Comparison of ENCODE assay signal across 8 mouse cellular contexts in the genomic region with DNA sequence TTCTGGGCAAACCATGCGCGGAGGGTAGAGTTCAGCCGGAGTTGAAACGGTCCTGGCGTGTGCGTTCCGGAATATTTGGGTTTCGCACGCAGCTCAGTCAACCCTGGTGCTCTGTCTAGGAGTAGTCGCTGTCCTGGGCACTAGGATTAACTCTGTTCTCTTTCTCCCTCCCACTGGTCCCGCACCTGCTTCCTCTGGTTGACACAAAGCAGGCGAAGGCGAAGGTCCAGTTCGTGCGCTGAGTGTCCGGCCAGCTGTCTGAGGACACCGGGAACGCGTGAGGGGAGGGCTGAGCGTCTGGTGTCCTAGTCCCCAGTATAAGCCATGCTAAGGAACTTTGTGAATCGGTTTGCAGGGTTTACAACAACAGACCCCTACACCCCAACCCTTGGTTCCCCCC. TPM values are rescaled to one million over a fixed set of nuclear protein-coding genes. Genes with fewer than 3 reads are reported as not detected.
DNase-seq lines count a peak whose midpoint lies in the region; ATAC-seq and TF ChIP-seq lines count a peak whose summit lies in the region.

No protein-coding gene starts in this region.

- DNase-seq in left cerebral cortex, postnatal 36 days (ENCODE audit: low spot score in 2 of 2), result peak; percentile 7 to 8
- no peak for DNase-seq in left cerebral cortex, adult 9 months (ENCODE audit: low spot score in 2 of 2)
- no peak for DNase-seq in Muller cell, postnatal 12 days (ENCODE audit: inconsistent ontology term)
- DNase-seq in left cerebral cortex, adult 8-10 months (ENCODE audit: low spot score in 2 of 2), result no peak
- DNase-seq in c-Kit-positive CD71-positive TER-119-positive erythroid progenitor cells, embryonic 14.5 days (ENCODE audit: low spot score), result no peak

- intact Hi-C loops in left cerebral cortex, postnatal 36 days (cut with DNase I), result no loop called here

- H3K4me1 ChIP-seq in embryonic fibroblast, embryonic 13.5 days (ENCODE audit: control insufficient read depth, insufficient read depth, low read length), result peaks cover 17% of the 10 kb centered on the region
- peaks cover 5% of the 10 kb centered on the region for H3K4me1 ChIP-seq in hindbrain, embryonic 16.5 days (ENCODE audit: control insufficient read depth, insufficient read depth, low read depth, low read length)
- peaks cover 21% of the 10 kb centered on the region for H3K4me1 ChIP-seq in neural tube, embryonic 12.5 days

- H3K9ac ChIP-seq in hindbrain, embryonic 16.5 days (ENCODE audit: low read depth, low read length), result no peak overlapping the region
- H3K9ac ChIP-seq in neural tube, embryonic 12.5 days, result no peak overlapping the region

- peaks cover 42% of the 10 kb centered on the region for H3K27me3 ChIP-seq in hindbrain, embryonic 16.5 days (replicated peaks; ENCODE audit: control insufficient read depth, insufficient read depth, low read length)
- peaks cover 84% of the 10 kb centered on the region for H3K27me3 ChIP-seq in neural tube, embryonic 12.5 days (replicated peaks)

- peak overlapping the region; percentile 19 for H3K4me3 ChIP-seq in embryonic fibroblast, embryonic 13.5 days (ENCODE audit: insufficient read depth, low read length)
- peak overlapping the region; percentile 19 for H3K4me3 ChIP-seq in hindbrain, embryonic 16.5 days (ENCODE audit: low read length)
- 0 out of 2 replicates have a peak overlapping the region, but pooled peaks have one; percentile 7 for H3K4me3 ChIP-seq in neural tube, embryonic 12.5 days

- no peak for TF ChIP-seq CTCF in embryonic fibroblast, embryonic 13.5 days (IDR thresholded peaks at IDR 0.05; ENCODE audit: borderline replicate concordance, insufficient read depth, low read length)

- under 1% methylated on average over 21 of the region's 21 CpGs for WGBS in hindbrain, embryonic 16.5 days
- under 1% methylated on average over 21 of the region's 21 CpGs for whole genome bisulfite sequencing in neural tube, embryonic 12.5 days

- H3K36me3 ChIP-seq in hindbrain, embryonic 16.5 days (ENCODE audit: control insufficient read depth, insufficient read depth, low read length), result no peaks in the 10 kb centered on the region
- H3K36me3 ChIP-seq in neural tube, embryonic 12.5 days, result no peaks in the 10 kb centered on the region

- TF ChIP-seq POLR2A in embryonic fibroblast, embryonic 13.5 days (IDR thresholded peaks at IDR 0.05; ENCODE audit: low read depth, low read length), result 0 out of 2 replicates have a peak, but pooled peaks have one; percentile 13

- 0 out of 2 replicates have a peak overlapping the region, but pooled peaks have one; percentile 8 for H3K27ac ChIP-seq in embryonic fibroblast, embryonic 13.5 days (ENCODE audit: insufficient read depth, low read length)
- H3K27ac ChIP-seq in hindbrain, embryonic 16.5 days (ENCODE audit: low read depth, low read length), result no peak overlapping the region
- no peak overlapping the region for H3K27ac ChIP-seq in neural tube, embryonic 12.5 days

- peak; percentile 76 for ATAC-seq in hindbrain, embryonic 16.5 days
- ATAC-seq in neural tube, embryonic 12.5 days (ENCODE audit: low FRiP score, low read depth), result peak; percentile 63

- H3K9me3 ChIP-seq in hindbrain, embryonic 16.5 days (ENCODE audit: control insufficient read depth, low read length), result no peaks in the 10 kb centered on the region
- no peaks in the 10 kb centered on the region for H3K9me3 ChIP-seq in neural tube, embryonic 12.5 days

- H3K4me2 ChIP-seq in hindbrain, embryonic 16.5 days (ENCODE audit: low read length), result peak overlapping the region; percentile 45
- peak overlapping the region; percentile 47 for H3K4me2 ChIP-seq in neural tube, embryonic 12.5 days (replicated peaks)

RNA-seq across cellular contexts. Expression of gene Twist1, which starts 10.0 kb away (rescaled TPM):
- under 1 TPM; 0.72 to 0.76 TPM for total RNA-seq in left cerebral cortex, postnatal 36 days (2021)
- polyA plus RNA-seq in embryonic fibroblast, embryonic 13.5 days (2011; ENCODE audit: insufficient read length, low read depth, missing spikeins), result 48.2 and 73.5 TPM in 2 replicates
- 0.34 and 1.0 TPM in 2 replicates for polyA plus RNA-seq in hindbrain, embryonic 16.5 days (2015; fragmentation: Nextera tagmentation; extraction: Ambion mirVana)
- polyA plus RNA-seq in neural tube, embryonic 12.5 days (2016; fragmentation: Nextera tagmentation; extraction: Ambion mirVana), result 13.1 and 15.5 TPM in 2 replicates
- 1 to 10 TPM in 1 of 4 experiments, under 1 TPM in 3; 0.74 to 1.1 (median 0.84) TPM for total RNA-seq in left cerebral cortex, adult 8-10 months (2022)

RNA-seq across cellular contexts. Expression of gene Ferd3l, which starts 39.3 kb away (rescaled TPM):
- not detected for total RNA-seq in left cerebral cortex, postnatal 36 days (2021)
- polyA plus RNA-seq in embryonic fibroblast, embryonic 13.5 days (2011; ENCODE audit: insufficient read length, low read depth, missing spikeins), result not detected in 2 replicates
- polyA plus RNA-seq in hindbrain, embryonic 16.5 days (2015; fragmentation: Nextera tagmentation; extraction: Ambion mirVana), result 0.24 and 0.42 TPM in 2 replicates
- polyA plus RNA-seq in neural tube, embryonic 12.5 days (2016; fragmentation: Nextera tagmentation; extraction: Ambion mirVana), result 1.0 and 2.2 TPM in 2 replicates
- total RNA-seq in left cerebral cortex, adult 8-10 months (2022), result not detected

Comparison
In these comparisons a context has a peak if more than half of its experiments do, and no peak if none do; other contexts are left out.
1. DNase-seq: peak in left cerebral cortex, postnatal 36 days (2 of 2); none in left cerebral cortex, adult 9 months (0 of 2), Muller cell, postnatal 12 days (single experiment), left cerebral cortex, adult 8-10 months (0 of 2) and c-Kit-positive CD71-positive TER-119-positive erythroid progenitor cells, embryonic 14.5 days (single experiment).
2. Peak in every context shown above with its lines, with median percentiles within 50 percentile points of each other: H3K4me3 ChIP-seq.